Mouse (Mus musculus) right cerebral cortex, postnatal 14 days (tissue): ENCODE measurements at regions not wholly inside any gene's neighbourhood (a gene's known extent, or its start where the extent isn't known, plus 50 kb on each side); places are given as distances from the start of the nearest gene placed in this dataset.

Experiments
- DNase-seq: peaks from one replicate; pipeline ENCODE4 v3.0.0; 2022

DNA sequence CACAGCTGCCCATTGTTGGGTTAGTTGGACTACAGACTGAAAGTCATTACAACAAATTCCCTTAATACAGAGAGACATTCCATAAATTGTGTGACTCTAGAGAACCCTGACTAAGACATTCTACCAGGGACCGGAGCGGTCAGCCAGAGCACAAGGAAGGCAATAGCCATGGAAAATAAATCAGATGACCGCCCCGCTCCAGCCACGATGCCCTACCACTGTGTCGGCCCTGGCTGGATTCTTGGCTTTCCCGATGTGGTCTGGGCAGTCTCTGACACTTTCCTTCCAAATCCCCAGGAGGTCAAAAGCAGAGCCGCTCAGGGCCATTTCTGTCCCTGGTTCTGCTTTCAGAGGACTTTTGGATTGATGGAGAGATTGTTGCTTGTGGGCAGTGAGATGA, 57.8 kb downstream of the Lsm3 start:
- DNase-seq: no peak

DNA sequence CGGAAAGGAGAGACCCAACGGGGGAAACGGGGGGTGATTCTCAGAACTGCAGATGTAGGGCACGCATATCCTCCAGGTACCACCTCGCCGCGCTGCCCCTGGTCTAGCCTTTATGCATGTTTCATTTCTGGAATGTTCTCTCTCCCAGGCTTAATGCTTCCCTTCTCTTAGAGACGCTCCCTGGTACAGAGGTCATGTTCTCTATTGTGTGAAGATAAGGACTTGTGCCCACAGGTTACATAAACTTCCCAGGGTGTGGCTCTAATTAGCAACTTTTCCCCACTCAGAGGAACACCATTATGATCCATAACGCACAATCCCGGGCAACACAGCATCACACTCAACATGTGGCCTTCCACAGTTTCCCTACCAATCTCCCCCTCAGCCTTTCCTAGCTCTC, 58.7 kb downstream of the Lsm3 start:
- DNase-seq: no peak

DNA sequence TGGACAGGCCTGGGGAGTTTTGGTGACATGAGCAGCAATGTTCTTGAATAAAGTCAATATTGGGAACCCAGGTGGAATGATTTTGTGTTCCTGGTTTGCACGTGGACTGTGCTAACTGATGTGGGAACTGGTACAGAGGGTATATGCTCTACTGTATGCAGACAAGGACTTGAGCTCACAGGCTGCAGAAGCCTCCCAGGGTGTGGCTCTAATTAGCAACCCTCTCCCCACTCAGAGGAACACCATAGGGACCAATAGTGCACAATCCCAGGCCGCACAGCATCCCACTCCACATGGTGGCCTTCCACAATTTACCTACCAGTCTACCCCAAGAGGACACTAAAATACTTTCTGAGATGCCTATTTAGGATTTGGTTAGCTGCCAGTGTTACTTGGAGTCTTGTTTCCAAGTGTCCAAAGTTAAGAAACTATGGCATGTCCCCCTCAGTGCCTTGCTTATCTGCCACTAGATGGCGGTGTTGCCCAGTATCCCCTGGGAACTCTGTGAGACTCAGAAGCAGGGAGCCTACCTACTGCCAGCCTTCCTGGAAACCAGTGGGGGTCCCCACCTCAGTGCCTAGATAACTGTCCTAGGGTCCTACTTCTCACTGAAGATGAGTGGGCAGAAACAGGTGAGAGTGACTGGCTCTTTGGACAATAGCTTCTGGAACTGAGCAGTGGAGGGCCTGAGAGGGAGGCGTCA, 60.1 kb downstream of the Lsm3 start:
- DNase-seq: peak; percentile 81

DNA sequence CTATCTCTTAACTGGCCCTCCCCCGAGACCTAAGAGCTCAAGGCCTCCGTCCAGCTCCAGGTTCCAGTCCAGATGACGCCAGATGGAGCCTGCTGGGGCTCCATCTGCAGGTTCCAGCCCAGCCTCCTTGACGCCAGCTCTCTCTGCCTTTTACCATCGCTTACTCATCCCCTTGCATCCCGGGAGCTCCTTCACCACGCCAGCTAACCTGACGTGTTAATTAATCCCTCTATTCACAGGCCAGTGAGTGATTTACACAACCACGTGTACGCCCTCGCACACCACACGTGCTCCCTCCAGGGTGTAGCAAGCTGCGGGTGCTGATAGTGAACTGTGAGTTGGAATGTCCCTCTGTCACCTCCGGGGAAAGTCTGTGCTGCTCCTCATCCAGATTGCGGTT, 61.2 kb downstream of the Lsm3 start:
- peak; percentile 14 for DNase-seq

DNA sequence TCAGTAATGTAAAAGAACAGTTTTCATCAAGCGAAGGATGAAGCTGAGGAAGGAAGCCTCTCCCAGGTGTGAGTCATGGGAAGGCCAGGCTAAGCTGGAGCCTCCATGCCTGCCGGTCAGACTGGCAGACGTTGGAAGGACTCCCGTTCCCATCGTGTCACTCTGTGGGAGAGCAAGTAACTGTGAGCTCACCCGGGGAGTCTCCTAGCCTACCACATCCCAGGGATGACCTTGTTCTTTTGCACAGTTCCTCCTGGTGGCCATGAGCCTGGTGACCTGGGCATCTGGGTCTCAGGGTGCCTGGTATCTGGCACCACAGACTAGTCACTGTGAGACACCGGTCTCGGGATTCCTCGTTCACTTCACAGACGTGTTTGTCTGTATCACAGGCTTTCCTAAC, 63.9 kb downstream of the Lsm3 start:
- DNase-seq: no peak

DNA sequence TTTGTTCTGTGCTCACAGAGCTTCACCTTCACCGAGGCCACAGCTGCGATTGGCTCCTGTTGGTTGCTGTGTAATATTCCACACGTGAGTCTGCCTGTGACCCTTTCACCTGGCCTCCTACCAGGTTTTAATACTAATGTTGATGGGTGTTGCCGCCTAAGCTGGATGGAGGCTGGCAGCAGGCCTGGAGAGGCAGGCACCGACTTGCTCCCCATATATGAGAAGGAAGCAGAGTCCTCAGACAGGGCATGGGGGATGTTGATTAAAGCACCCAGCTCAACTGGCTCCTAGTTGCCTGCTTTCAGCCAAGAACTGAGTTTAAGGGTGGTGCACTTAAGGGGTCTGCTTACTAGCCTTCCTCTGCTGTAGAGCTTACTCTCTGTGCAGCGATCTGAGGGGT, 64.9 kb downstream of the Lsm3 start:
- no peak for DNase-seq

DNA sequence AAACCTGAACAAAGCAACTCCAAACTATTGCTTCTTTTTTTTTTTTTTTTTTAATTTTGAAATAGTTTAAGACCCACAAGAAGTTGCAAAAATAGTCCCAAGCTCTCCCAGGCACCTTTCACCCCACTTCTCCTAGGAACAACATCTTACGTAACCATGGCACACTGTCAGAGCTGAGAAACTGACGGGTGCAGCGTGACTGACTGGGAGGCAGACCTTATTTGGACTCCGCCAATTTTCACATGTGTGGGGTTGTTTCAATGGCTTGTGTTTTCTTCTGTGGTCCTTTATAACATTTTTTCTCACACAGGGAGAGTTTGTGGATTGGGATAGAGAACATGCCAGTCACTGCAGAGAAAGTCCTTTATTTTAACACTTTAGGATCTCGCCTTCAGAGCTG, 66.6 kb downstream of the Lsm3 start:
- DNase-seq: no peak

DNA sequence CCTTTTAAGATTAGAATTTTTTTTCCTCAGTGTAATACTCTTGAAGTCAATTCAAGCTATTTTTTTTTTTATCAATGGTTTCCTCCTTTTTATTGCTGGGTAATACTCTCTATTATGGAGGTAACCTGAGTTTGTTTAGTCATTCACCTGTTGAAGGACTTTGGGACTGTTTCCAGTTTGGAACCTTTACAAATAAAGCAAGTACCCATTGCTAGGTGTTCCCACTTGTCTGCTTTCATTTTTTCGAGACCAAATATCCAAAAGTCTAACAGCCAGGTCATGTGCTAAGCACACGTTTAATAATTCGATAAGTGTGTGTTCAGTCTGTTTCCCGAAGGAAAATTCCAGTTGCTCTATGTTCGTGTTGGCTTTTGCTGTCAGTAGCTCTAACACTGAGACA, 67.6 kb downstream of the Lsm3 start:
- DNase-seq: no peak

DNA sequence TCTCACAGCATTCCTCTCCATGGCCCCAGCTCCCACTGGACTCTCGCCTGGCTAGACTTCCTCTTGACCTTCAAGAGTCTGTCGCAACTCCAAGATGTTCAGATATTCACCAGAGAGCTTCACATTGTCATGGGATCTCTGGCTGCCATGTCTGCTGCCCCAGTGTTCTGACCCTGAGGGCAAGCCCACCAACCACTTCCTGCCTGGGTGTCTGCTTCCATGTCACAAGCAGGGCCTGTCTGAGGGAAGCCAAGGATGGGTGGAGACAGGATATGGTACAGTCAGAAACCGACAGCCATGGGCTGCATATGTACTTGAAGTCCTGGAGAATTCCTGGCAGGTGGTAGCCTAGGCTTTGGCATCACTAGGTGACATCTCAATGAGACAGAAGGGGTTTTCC, 69.8 kb downstream of the Lsm3 start:
- no peak for DNase-seq

DNA sequence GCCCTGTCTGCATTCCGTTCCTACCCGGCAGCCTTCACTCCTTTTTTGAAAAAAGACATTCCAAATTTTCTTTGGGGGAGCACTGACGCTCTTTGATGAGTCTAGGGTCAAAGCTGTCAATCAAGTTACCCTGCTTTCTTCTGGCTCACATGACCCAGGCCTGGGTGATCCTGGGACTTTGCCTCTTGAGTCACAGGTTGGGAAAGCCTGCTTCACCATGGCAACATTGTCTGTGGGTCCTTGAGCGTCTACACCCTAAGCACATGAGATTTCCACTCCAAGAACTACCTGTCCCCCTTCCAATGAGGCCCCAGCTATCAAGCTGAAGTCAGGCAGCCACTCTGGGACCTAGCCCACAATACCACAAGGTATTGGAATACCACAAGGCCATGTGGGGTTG, 73.5 kb downstream of the Lsm3 start:
- DNase-seq: no peak

DNA sequence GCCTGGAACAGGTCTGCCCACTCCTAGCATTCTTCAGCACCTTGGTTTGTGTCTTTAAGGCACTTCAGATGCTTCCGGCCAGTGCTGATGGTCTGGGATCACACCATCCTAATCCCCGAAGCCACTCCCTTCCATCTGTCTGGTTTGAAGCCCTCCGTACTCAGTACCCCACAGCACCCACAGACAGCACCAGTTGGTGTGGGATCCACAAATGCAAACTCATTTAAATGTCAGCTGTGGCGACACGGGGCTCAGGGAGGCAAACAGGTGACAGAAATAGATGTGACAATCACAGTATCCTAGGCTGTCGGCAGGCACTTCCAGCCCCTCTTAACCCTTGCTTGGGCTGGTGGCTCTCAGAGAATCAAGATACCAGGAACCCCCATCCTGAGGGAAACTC, 74.7 kb downstream of the Lsm3 start:
- DNase-seq: no peak

DNA sequence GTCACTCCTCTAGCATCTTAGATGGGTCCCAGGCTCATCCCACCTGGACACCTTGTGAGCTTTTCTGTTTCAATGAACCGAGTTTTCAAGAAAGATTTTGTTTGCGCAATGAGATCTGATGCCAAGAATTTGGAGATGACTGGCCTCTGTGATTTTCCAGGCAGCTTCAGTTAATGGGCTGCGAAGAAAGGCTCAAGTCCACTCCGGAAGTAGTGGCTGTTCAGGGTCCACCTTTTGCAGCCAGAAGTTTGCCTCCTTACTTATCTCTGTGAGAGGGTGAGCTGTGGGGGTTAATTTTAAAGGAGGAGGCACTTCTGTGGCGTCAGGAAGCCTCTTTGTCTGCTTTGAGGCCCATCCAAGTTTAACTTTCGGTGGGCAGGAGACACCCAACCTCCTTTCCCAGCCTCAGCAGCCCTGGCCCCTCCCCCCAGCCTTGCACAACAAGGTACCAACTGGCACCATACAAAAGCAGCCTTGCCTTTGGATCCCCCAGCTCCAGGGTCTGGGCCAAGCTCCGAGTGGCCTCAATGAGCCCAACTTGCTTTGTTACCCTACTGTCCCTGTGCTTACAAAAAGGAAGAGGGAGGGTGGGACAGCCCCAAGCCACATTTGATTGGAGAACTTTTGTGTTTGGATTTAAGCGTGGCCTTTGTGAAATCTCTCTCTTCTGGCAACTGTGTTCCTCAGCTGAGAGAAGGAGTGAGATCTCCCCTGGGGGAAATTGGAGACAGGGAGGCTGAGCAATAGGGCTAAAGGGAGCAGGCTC, 75.3 kb downstream of the Lsm3 start:
- peak; percentile 21 for DNase-seq

DNA sequence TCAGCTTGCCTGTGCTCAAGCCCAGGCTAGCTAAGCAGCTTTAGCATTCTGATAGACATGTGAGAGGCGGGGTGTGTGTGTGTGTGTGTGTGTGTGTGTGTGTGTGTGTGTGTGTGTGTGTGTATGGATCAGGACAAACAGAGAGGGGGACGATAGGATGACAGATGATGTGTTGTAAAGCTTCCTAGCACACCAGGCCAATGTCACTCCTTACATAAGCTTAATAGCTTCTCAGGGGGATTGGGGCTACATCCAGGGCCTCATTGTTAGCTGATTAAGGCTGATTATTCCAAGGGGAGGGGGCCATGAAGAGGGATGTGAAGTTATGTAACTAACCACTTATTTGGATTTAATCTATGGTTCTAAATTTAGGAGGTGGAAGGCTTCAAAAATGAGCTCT, 76.9 kb downstream of the Lsm3 start:
- no peak for DNase-seq

DNA sequence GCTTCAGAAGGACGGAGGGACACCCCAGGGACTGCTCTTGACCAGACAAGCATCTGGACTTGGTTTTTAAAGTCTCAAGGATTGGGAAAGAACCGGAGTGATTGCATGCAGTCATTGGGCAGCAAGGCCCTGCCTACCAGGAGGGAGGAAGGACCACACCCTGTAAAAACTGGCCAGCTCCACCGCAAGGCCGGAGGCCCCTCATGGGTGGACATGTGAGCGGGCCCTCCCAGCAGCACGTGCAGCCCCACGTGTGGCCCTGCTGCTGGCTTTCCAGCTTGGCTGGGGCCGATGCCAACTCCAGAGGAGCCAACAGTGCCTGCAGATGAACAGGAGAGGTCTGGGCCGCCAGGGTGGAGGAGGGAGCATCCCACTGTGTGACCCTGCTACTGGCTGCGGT, 83.2 kb downstream of the Lsm3 start:
- peak; percentile 70 for DNase-seq

DNA sequence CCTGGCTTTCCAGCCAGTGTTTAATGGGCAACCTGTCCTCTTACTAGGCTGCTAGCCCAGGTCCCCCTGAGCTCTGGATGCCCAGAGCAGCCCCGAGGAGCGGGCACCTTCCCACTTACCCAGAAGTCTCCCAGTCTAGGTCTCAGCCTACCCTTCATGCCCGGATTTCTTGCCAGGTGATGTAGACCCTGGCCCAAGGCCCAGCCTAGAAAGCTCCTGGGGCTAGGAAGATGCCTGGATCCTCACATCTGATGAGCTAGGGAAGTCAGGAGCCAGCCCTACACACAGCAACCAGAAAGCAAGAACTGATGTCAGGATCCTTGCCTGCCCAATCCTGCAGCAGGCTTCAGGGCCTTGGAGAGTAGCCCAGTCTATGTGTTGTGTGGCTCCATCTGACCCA, 83.7 kb upstream of the Slc6a6 start:
- no peak for DNase-seq

DNA sequence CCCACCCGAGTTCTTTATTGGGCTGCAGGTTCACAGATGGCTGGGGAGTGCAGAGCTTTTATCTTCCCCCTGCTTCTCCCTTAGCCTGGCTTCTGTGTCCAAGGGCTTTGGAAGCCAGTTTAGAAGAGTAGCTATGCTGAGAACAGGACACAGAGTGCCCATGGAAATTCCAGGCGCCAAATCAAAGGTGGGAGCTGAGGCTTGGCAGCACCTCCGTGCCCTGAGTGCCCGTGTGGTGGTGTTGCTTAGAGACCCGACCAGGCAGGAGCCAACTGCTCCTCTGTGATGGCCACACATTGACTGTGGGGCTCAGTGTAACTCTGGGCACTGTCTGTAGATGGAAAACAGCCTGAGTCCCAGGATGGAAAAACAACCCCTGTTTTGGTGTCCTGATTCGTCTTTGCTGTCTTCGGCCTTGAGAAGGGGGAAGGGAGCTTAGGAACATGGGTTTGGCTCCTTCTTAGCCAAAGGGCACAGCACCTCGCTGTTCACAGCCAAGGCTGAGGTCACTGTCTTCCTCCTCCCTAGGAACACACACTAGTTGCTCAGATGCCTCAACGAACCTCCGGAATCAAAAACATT, 77.1 kb upstream of the Slc6a6 start:
- DNase-seq: no peak

DNA sequence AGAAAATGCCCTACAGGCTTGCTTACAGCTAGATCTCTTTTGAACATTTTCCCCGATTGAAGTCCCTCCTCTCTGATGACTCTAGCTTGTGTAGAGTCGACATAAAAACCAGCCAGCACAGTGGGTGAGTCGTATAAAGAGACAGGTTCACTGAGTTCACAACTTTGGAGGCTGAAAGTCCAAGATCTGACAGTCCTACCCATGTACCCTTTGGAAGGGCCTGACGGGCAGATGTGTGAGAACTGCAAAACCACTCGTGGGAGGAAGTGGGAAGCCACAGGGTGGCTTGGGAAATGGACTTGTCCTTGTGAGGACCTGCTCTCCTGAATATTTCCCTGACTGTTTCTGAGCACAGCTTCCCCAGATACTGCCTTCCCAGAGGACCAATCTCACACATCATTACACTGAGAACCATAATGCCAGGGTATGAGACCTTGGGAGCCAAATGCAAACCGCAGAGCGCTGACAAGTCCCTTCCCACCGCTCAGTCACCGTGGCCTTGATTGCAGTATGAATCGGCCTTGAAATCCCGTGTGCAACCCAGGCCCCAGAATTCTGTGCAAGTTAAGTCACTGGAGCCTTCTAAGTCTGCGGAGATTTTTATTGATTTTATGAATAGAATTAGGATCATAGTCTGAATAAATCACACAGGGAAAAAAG, 76.1 kb upstream of the Slc6a6 start:
- DNase-seq: no peak

DNA sequence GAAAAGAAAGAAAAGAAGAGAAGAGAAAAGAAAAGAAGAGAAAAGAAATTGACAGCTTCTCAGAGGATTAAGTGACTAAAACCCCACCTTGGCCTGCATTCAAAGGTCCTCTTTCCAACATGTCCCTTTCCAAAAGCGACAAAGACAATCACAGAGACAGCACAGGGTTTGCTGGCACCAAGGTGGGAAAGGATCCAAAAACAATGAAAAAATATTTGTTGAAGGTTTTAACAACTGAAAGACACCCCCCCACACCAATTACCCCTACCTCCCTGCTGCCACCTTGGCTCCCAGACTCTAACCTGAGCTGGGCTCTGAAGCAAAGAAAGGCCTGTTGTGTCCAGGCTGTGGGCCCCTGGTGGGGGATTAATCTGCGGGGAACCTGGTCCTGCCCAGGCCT, 74.2 kb upstream of the Slc6a6 start:
- DNase-seq: no peak

DNA sequence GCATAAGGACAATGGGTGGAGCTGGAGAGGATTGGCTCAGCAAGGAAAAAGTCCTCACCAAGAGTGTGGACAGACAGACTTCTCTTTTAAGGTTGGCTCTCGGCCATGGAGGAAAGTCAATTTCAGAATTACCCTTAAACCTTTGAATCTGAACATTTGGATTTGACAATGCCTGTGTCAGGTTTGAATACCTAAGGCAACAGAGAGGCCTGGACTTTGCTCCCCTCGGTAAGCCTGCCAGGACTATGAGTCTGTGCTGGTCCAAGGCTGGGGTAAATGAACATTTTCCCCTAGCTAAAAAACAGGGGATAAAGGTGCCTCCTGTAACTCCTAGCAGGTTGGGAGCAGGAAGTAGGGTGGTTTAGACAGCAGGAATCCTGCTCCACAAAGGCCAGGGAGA, 68.8 kb upstream of the Slc6a6 start:
- DNase-seq: no peak

DNA sequence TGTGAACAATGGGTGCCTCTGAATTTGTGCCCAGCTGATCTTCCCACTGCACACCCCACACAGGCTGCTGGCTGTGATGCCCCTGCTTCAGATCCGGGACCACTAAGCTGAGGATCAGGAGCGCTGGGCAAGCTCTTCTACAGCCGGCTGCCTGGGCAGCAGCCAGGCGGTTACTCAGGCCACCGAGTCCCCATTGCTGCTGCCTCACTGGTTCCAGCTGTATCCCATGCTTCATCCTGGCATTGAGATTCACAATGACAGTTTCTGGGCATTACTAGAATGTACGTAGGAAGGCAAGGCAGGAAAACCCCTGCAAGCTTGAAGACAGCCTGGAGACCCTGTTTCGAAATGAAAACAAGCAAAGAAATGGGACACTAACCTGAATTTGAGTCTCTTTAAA, 67.3 kb upstream of the Slc6a6 start:
- DNase-seq: peak; percentile 26

DNA sequence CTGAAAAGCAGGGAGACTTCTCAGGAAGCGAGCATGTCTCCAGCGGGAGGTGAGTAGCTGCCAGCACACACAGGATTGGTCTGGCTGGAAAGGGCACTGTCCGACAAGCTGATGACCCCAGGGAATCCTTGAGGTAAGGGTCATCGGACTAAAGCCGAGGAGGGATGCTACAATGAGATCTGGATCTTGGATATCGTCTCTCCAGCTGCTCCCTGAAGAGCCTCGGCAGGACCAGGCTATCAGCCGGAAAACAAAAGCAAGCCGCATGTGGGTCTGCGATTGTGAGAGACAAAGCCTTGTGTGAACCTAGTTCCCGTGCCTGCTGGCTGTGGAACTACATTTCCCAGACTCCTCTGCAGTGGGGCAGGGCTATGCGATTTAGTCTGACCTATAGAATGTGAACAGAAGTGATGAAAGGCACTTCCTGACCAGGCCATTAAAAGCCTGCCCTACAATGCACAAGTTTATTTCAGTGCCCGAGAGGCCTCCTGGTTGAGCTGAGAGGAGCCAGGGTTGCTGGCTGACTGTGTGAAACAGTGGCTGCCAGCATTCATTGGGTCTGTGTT, 66.7 kb upstream of the Slc6a6 start:
- DNase-seq: peak; percentile 62

DNA sequence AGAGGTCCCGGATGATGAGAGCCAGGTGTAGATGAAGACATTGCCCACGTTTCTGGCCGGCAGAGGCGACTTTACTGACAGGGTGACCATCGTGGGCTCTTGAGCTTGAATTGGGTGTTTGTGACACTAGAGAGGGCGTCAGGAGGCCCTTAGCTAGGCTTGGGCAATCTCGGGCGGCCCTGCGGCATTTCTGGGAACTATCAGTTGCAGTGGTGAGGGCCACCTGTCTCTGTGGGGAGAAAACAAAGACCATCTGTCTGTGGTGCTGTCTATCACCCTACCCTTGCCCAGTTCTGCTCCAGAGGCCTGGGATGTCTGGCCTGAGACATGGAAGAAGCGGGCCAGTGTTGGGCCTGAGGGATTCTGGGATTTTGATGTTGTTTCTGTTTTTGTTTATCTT, 66.2 kb upstream of the Slc6a6 start:
- DNase-seq: no peak

DNA sequence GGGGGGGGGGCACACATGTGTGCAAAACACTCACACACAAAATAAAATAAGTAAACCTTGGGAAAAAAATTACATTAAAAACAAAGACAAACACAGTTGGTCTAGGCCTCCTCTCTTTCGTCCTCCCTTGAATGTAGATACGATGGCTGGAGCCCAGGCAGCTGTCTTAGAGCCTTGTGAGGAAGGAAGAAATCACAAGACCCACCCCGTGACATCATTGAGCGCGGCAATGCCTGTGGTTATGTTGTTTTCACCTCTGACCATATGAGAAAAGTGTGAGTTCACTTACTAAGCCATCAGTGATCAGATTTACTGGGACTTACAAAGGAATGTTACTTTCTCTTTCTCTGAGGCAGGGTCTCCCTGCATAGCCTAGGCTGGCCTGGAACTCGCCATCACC, 64.8 kb upstream of the Slc6a6 start:
- no peak for DNase-seq
